Mouse (Mus musculus) brain, embryonic 14.5 days (tissue): ENCODE measurements at regions not wholly inside any gene's neighbourhood (a gene's known extent, or its start where the extent isn't known, plus 50 kb on each side); places are given as distances from the start of the nearest gene placed in this dataset.

ENCODE experiments used
- CTCF ChIP-seq: fragments of 200-500 bp; IDR thresholded peaks from 2 replicates; pipeline ENCODE4 v1.5.1; 2012; ENCODE audit warnings: inconsistent platforms, mild to moderate bottlenecking, moderate library complexity, borderline replicate concordance; ENCODE audit not compliant: insufficient read depth, insufficient read length; ENCODE audit errors: extremely low read depth
- POLR2A ChIP-seq: fragments of 200-500 bp; IDR thresholded peaks from 2 replicates; pipeline ENCODE4 v1.6.1; 2012; ENCODE audit warnings: mild to moderate bottlenecking, inconsistent platforms, borderline replicate concordance; ENCODE audit not compliant: poor library complexity, insufficient read depth, insufficient read length, severe bottlenecking; ENCODE audit errors: extremely low read depth

GRCm38 (mm10) chr4:21162124-21162523, 523.6 kb downstream of the Prdm13 start:
- TF ChIP-seq POLR2A = no peak
- no peak for TF ChIP-seq CTCF
